Mouse (Mus musculus) A20 (cell line): ENCODE measurements around the gene Kncn.

Source experiments
- DNase-seq: peaks from one replicate; pipeline ENCODE4 v3.0.0-alpha.2; 2011; ENCODE audit warnings: low read depth, low spot score

The Kncn gene

GRCm38 (mm10) chr4:115878828-115879227, 5.4 kb upstream of the Kncn start:
- DNase-seq, result no peak

DNA sequence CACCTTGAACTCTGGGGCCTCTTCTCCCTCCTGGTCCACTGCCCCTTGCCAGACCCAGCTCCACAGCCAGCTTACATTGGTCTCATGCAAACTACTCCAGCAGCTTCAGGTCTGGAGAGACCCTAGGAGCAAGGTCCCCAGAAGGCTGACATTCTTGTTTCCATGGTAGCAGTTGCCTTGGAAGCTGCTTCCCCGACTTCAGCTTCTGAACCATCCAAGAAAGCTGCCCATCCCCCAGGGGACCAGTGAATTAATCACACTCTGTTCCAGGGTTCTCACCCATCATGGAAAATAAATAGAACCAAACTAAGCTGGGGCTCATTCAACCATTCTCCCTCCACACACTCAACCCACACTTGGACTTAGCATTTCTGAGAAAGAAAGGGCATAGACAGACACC, 3.0 kb upstream of the Kncn start:
- no peak for DNase-seq

DNA sequence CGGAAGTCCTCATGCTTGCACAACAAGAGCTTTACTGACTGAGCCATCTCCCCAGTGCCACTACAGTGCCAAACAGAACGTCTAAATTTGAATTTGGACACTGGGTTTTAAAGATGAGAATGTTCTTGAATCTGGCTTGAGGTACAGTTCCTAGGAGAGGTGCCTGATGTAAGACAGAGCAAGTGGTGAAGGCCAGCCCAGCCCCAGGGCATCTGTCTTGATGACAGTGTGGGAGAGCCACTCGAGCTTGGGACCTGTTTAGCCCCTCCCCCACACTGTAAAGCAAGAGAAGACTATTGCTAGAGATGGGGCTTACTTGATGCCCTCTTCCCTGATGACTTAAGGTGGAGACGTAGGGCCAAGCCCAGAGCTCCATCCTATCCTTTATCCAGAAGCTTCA, 2.0 kb upstream of the Kncn start:
- DNase-seq, result no peak

GRCm38 (mm10) chr4:115885846-115886245, 1.6 kb downstream of the Kncn start:
- no peak for DNase-seq

- peak; percentile 11 for DNase-seq
Measured at GRCm38 (mm10) chr4:115886875-115887274, 2.7 kb downstream of the Kncn start.

DNA sequence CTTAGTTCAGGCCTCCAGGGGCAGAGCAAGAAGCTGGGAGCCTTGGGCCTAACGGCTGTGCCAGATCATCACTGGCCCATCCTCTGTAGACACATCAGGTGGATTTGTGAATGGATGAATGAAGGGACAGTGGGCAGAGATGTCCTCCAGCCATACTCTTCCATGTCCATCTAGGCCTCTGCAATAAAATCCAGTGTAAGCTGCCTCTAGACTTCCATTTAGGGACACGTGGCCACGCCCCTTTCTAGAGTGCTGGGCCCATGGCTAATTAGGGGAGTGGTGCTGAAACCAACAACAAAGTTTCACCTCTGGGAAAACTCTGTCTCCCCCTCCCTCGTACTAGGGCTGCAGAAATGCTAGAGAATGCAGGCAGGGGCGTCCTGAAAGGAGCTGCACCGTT, 5.9 kb downstream of the Kncn start:
- DNase-seq, result no peak

GRCm38 (mm10) chr4:115890553-115890952, 6.4 kb downstream of the Kncn start, which contains the start of gene 6430628N08Rik:
Gene 6430628N08Rik (plus strand): TSS chr4:115890665.
- no peak for DNase-seq

GRCm38 (mm10) chr4:115894281-115894680, 10.1 kb downstream of the Kncn start:
- no peak for DNase-seq

- DNase-seq, result no peak
Measured at GRCm38 (mm10) chr4:115897901-115898631, 13.9 kb downstream of the Kncn start.

DNA sequence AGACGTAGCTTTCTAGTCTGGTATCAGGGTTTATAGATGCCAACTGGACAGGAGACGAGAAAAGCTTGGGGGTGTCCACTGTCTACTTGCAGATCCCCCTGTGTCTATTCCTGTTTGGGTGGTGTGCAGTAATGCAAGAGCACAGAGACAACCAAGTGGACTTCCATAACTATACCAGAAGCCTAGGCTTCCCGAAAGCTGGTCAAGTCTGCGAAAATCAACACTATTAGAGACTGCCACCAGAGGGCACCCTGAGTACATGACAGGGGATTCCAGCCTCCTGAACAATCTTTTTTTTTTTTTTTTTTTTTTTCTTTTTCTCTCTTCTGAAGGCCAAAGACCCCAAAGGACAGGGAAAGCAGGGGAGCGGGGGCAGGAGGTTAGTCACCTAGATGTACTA, 18.6 kb downstream of the Kncn start:
- peak; percentile 76 for DNase-seq

GRCm38 (mm10) chr4:115904375-115904774, 20.2 kb downstream of the Kncn start:
- DNase-seq, result no peak

DNA sequence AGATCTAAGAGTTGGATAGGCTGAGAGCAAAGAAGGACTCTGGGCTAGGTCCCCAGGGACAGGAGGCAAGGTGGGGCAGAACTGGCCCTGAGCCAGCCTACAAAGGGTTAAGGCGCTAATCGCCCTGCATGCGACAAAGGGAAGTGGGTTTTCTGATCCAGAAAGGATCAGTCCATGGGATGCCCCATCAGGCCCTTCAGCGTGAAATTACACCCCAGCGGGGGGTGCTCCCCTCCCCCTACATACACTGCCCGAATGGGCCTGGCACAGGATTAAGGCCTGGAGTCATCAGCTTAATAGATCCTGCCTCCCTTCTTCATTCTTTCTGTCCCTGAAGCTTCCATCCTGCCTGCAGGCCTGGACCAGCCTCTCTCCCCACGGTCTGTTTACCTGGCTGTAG, 21.5 kb downstream of the Kncn start:
- DNase-seq, result no peak

DNA sequence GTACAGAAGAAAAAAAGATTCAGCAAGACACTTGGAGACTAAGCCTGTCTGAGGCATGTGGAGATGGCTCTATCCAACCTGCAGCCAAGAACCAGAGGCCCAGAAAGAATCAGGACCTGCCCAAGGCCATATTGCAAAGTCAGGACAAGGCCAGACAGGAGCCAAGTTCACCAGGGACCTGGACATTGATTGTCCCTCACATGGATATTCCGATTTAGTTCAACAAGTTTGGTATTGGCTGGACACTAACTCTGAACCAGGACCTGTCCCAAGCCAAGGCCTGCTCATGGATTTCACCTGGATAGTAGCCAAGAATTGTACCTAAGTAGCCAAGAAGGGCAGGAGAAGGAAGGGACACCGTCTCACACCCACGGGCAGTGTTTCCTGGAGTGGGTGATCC, 22.6 kb downstream of the Kncn start:
- no peak for DNase-seq

- DNase-seq, result no peak
Measured at GRCm38 (mm10) chr4:115907994-115908393, 23.8 kb downstream of the Kncn start.

DNA sequence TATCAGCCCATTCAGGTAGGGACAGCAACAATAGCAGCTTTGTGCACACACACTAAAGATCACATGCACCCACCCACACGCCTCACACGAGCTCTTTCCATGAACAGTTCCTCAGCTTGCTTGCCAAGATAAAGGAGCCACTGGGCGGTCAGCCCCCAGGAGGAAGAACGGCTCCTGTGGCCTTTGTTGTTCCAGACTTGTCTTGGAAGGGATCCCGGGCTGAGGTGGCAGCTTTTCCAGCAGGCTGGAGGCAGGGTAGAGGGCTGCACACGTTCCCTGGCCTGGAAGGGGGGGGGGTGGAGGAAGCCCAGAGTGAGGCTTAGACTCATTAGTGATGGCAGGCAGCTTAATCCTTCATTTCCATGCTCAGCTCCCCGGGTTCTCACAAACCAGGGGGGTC, 24.4 kb downstream of the Kncn start:
- no peak for DNase-seq

GRCm38 (mm10) chr4:115911586-115911985, 27.4 kb downstream of the Kncn start:
- no peak for DNase-seq

DNA sequence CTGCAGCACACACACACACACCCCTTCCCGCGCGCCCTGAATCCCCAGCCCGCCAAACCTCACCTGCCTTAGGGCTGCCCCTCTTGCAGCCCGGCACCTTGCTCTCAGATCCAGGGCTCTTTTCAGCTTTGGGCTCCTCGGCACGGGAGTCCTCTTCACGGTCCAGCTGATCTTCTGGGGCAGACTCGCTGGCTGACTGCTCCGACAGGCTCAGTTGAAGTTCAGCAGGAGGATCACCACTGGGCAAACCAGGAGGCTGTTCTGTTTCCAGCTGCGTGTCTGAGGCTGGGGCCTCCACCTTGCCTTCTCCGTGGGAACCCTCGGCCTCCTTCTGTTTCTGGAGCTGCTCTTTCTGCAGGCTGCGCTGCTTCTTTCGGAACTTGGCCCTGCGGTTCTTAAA, 35.7 kb downstream of the Kncn start:
- no peak for DNase-seq

DNA sequence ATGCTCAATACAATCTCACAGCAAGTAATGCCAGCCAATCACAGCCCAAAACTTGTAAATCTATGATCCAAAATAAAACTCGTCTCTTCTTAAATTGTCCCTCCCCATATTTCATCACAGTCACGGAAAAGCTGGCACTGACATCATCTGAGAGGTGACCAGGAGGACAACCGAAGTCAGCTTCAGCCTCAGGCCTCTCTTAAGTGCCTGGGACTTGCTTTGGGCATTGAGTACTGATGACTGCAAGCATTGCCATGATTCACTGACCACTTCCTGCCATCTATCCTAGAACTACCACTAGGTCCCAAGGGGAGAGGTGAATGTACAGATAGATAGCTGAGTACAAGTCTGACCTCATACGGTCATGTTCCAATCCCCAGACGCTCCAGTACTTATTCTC, 38.5 kb downstream of the Kncn start:
- DNase-seq, result no peak

GRCm38 (mm10) chr4:115923262-115923880, 39.2 kb downstream of the Kncn start:
- no peak for DNase-seq

- DNase-seq, result no peak
Measured at GRCm38 (mm10) chr4:115927637-115928036, 43.4 kb downstream of the Kncn start.

DNA sequence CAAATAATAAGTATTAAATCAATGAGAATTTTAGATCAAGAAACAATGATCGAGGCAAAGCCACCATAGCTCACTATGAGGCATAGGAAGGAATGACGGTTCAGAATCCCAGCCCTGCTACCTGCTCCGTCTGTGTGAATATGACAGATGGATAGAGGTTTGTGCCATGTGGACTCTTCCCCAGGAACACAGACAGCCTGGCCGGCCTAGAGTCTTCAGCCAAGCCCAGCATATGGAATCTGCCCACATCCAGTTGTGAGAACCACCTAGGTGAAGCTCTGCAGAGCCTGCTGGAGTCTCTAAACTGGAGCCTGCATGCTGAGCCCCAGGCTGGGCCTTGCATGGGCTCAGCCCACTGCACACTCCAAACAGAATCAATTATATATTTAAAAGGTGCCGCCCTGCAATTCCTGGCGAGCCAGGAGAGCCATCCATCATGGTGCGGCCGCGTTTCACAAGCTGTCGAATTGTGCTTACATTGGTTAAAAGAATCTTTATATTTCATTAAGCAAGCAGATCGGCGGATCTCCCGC, 47.4 kb downstream of the Kncn start:
- no peak for DNase-seq

DNA sequence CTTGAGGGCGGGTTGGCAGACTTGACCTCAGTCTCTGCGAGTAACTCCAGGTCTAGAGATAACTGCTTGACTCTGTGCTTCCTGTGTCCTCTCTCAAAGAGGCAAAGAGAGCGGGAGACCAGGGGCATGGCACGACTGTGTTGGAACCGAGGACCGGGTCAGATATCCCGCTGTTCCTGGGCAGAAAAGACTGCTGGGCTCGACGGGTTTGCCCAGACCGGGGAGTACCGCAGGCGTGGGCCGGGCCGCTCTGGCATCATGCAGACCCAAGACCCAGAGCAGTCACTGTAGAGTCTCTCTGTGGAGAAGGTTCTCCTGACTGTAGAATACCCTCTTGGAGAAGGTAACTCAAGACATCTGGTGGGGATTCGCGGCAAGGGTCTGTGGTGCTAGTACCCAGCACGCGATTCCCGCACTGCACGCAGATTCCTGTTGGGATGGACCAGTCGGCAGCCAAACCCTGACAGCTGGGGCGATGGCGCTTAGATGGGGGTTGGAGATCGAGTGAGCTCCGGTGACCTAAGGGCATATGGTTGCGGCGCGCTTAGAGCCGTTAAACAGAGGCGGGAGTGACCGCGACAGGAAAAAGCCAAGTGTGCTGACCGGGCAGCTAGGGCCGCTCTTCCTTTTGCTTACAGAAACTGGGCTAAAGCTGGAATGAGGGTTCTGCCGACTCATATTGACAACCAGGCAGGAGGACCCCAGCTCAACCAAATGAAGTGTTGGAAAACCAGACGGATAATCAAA, 51.8 kb downstream of the Kncn start:
- no peak for DNase-seq
